ENCODE assay signal across 10 mouse cellular contexts in genomic region chr9:47589832-47590231, GRCm38 (mm10). TPM values are rescaled to one million over a fixed set of nuclear protein-coding genes. Genes with fewer than 3 reads are reported as not detected.
DNase-seq lines count a peak whose midpoint lies in the region; ATAC-seq lines count a peak whose summit lies in the region.
"Had no signal": no experiment of that assay in that cellular context is flagged by ENCODE, and none has a peak within 500 bp of the region (broad histone marks: within the 10 kb centered on the region; RNA-seq: fewer than 3 reads in every experiment).

No protein-coding gene starts in this region.

- H3K4me2 ChIP-seq in lung, embryonic 16.5 days (ENCODE audit: low read depth, low read length), result no peak overlapping the region
- H3K4me2 ChIP-seq in forebrain, embryonic 16.5 days (ENCODE audit: low read length), result no peak overlapping the region

- H3K9ac ChIP-seq in lung, embryonic 16.5 days (ENCODE audit: low read length), result no peak overlapping the region
- no peak overlapping the region for H3K9ac ChIP-seq in forebrain, embryonic 16.5 days (replicated peaks; ENCODE audit: low read depth, low read length)
- H3K9ac ChIP-seq: liver, embryonic 14.5 days had no signal

- no peaks in the 10 kb centered on the region for H3K36me3 ChIP-seq in lung, embryonic 16.5 days (ENCODE audit: control insufficient read depth, insufficient read depth, low read length)
- no peaks in the 10 kb centered on the region for H3K36me3 ChIP-seq in hindbrain, embryonic 10.5 days
- H3K36me3 ChIP-seq in forebrain, embryonic 16.5 days (ENCODE audit: control insufficient read depth, insufficient read depth), result no peaks in the 10 kb centered on the region

- H3K9me3 ChIP-seq in lung, embryonic 16.5 days (ENCODE audit: control insufficient read depth, low read length), result no peaks in the 10 kb centered on the region
- H3K9me3 ChIP-seq in hindbrain, embryonic 10.5 days, result no peaks in the 10 kb centered on the region
- H3K9me3 ChIP-seq in forebrain, embryonic 16.5 days (ENCODE audit: control insufficient read depth, low read length), result no peaks in the 10 kb centered on the region

- no peaks in the 10 kb centered on the region for H3K27me3 ChIP-seq in lung, embryonic 16.5 days (ENCODE audit: control insufficient read depth, insufficient read depth, low read depth, low read length)
- no peaks in the 10 kb centered on the region for H3K27me3 ChIP-seq in hindbrain, embryonic 10.5 days (ENCODE audit: insufficient read depth, poor library complexity, severe bottlenecking)
- no peaks in the 10 kb centered on the region for H3K27me3 ChIP-seq in forebrain, embryonic 16.5 days (replicated peaks; ENCODE audit: control insufficient read depth, insufficient read depth, low read length)

- H3K4me1 ChIP-seq in lung, embryonic 16.5 days (replicated peaks; ENCODE audit: control insufficient read depth, insufficient read depth, low read length), result peaks cover 13% of the 10 kb centered on the region
- peaks cover 27% of the 10 kb centered on the region for H3K4me1 ChIP-seq in hindbrain, embryonic 10.5 days (replicated peaks)
- peaks cover 27% of the 10 kb centered on the region for H3K4me1 ChIP-seq in forebrain, embryonic 16.5 days (replicated peaks; ENCODE audit: control insufficient read depth, insufficient read depth, low read length)

- peak overlapping the region; percentile 37; the same call in 1 of the 2 replicates for H3K27ac ChIP-seq in lung, embryonic 16.5 days (ENCODE audit: low read length)
- H3K27ac ChIP-seq in hindbrain, embryonic 10.5 days, result no peak overlapping the region
- H3K27ac ChIP-seq in forebrain, embryonic 16.5 days (ENCODE audit: low read length), result no peak overlapping the region
- H3K27ac ChIP-seq: gastrocnemius, adult 2 months; liver, embryonic 14.5 days had no signal

- DNase-seq in cerebellum, adult 18-20 months, result peak; percentile 32 to 40
- no peak for DNase-seq in cerebellum, adult 9-10 months
- DNase-seq in 416B (ENCODE audit: low read depth), result peak; percentile 40
- DNase-seq in hindbrain, embryonic 10.5 days (ENCODE audit: low spot score), result no peak
- no peak for DNase-seq in spleen, adult 12 weeks (ENCODE audit: low spot score)
- DNase-seq: gastrocnemius, adult 2 months had no signal

- WGBS in lung, embryonic 16.5 days, result 24% methylated on average over 5 of the region's 5 CpGs
- WGBS in hindbrain, embryonic 10.5 days, result 85% methylated on average over 5 of the region's 5 CpGs
- whole genome bisulfite sequencing in forebrain, embryonic 16.5 days, result 50% methylated on average over 5 of the region's 5 CpGs

- no peak overlapping the region for H3K4me3 ChIP-seq in lung, embryonic 16.5 days (ENCODE audit: low read length)
- no peak overlapping the region for H3K4me3 ChIP-seq in hindbrain, embryonic 10.5 days
- no peak overlapping the region for H3K4me3 ChIP-seq in forebrain, embryonic 16.5 days (replicated peaks; ENCODE audit: low read length)
- H3K4me3 ChIP-seq: gastrocnemius, adult 2 months had no signal

- ATAC-seq in common myeloid progenitor, adult 5-6 weeks (replicated peaks; ENCODE audit: low read depth, poor library complexity, severe bottlenecking), result 0 out of 2 replicates have a peak, but pooled peaks have one; percentile 29
- ATAC-seq in lung, embryonic 16.5 days (ENCODE audit: low read depth), result peak; percentile 77
- ATAC-seq in forebrain, embryonic 16.5 days, result no peak

RNA-seq across cellular contexts. Expression of gene Cadm1, which starts 59.9 kb away (rescaled TPM):
- 0.69 TPM in 1 of 2 replicates, not detected in the other for total RNA-seq in common myeloid progenitor, adult 5-6 weeks (2017)
- polyA plus RNA-seq in lung, embryonic 16.5 days (2015; fragmentation: Nextera tagmentation; extraction: Ambion mirVana), result 91.7 and 96.0 TPM in 2 replicates
- 111 and 168 TPM in 2 replicates for polyA plus RNA-seq in hindbrain, embryonic 10.5 days (2016; fragmentation: Nextera tagmentation; extraction: Ambion mirVana)
- 214 and 256 TPM in 2 replicates for polyA plus RNA-seq in forebrain, embryonic 16.5 days (2015; fragmentation: Nextera tagmentation; extraction: Ambion mirVana)

Comparison
In these comparisons a context has a peak if more than half of its experiments do, and no peak if none do; other contexts are left out.
1. DNase-seq: peak in cerebellum, adult 18-20 months (2 of 2) and 416B (single experiment); none in cerebellum, adult 9-10 months (single experiment), hindbrain, embryonic 10.5 days (single experiment) and spleen, adult 12 weeks (single experiment).